Mouse (Mus musculus): ENCODE measurements around the gene Stx3.

The Stx3 gene

GRCm38 (mm10) chr19:11807822-11808221 is 11.4 kb downstream of the Stx3 start:
- no peak for DNase-seq (ENCODE audit: low spot score)

GRCm38 (mm10) chr19:11807251-11807650 is 12.0 kb downstream of the Stx3 start:
- DNase-seq (ENCODE audit: low spot score): no peak

GRCm38 (mm10) chr19:11804423-11804822 is 14.8 kb downstream of the Stx3 start:
- no peak for DNase-seq (ENCODE audit: low spot score)

- DNase-seq (ENCODE audit: low spot score): no peak
Observed at GRCm38 (mm10) chr19:11800531-11801315, 18.5 kb downstream of the Stx3 start.

- DNase-seq (ENCODE audit: low spot score): no peak
Observed at GRCm38 (mm10) chr19:11794447-11794846, 24.8 kb downstream of the Stx3 start.

- no peak for DNase-seq (ENCODE audit: low spot score)
Observed at GRCm38 (mm10) chr19:11793741-11794359, 25.4 kb downstream of the Stx3 start.

- DNase-seq (ENCODE audit: low spot score): no peak
Observed at GRCm38 (mm10) chr19:11791825-11792224, 27.4 kb downstream of the Stx3 start.

GRCm38 (mm10) chr19:11788876-11789275 is 30.3 kb downstream of the Stx3 start:
- DNase-seq (ENCODE audit: low spot score): no peak

- DNase-seq (ENCODE audit: low spot score): no peak
Observed at GRCm38 (mm10) chr19:11787826-11788225, 31.4 kb downstream of the Stx3 start.

- DNase-seq (ENCODE audit: low spot score): no peak
Observed at GRCm38 (mm10) chr19:11785409-11786154, 33.6 kb downstream of the Stx3 start.

- DNase-seq (ENCODE audit: low spot score): peak; percentile 78
Observed at GRCm38 (mm10) chr19:11777191-11777865, 41.9 kb downstream of the Stx3 start.

GRCm38 (mm10) chr19:11770205-11770892 is 48.9 kb downstream of the Stx3 start, which contains the start of gene Mrpl16:
Gene Mrpl16 (plus strand): TSS chr19:11770391.
- peak; percentile 88 for DNase-seq (ENCODE audit: low spot score)

- no peak for DNase-seq (ENCODE audit: low spot score)
Observed at GRCm38 (mm10) chr19:11769257-11769920, 49.8 kb downstream of the Stx3 start.

GRCm38 (mm10) chr19:11768163-11768562 is 51.0 kb downstream of the Stx3 start:
- no peak for DNase-seq (ENCODE audit: low spot score)

- no peak for DNase-seq (ENCODE audit: low spot score)
Observed at GRCm38 (mm10) chr19:11766413-11766812, 52.8 kb downstream of the Stx3 start.

GRCm38 (mm10) chr19:11765059-11765458 is 54.1 kb downstream of the Stx3 start:
- no peak for DNase-seq (ENCODE audit: low spot score)

- DNase-seq (ENCODE audit: low spot score): no peak
Observed at GRCm38 (mm10) chr19:11747298-11747697, 71.9 kb downstream of the Stx3 start, which contains the start of gene Gif. Gene Gif (plus strand): TSS chr19:11747554.

GRCm38 (mm10) chr19:11745680-11746079 is 73.5 kb downstream of the Stx3 start:
- DNase-seq (ENCODE audit: low spot score): no peak

GRCm38 (mm10) chr19:11736455-11736854 is 82.7 kb downstream of the Stx3 start:
- no peak for DNase-seq (ENCODE audit: low spot score)

- no peak for DNase-seq (ENCODE audit: low spot score)
Observed at GRCm38 (mm10) chr19:11730278-11730677, 88.9 kb downstream of the Stx3 start.

- DNase-seq (ENCODE audit: low spot score): no peak
Observed at GRCm38 (mm10) chr19:11727304-11727703, 91.9 kb downstream of the Stx3 start.

Data from testis, postnatal 10 days (tissue).